Mouse (Mus musculus): ENCODE data around the gene Stambp.

The Stambp gene

GRCm38 (mm10) chr6:83568901-83569862 lies 3.3 kb downstream of the Stambp start:
- DNase-seq: no peak

- DNase-seq: no peak
Observed at GRCm38 (mm10) chr6:83555972-83556371, 16.6 kb downstream of the Stambp start.

- no peak for DNase-seq
Observed at GRCm38 (mm10) chr6:83548346-83548745, 24.2 kb downstream of the Stambp start.

- DNase-seq: no peak
Observed at GRCm38 (mm10) chr6:83545778-83546177, 26.8 kb downstream of the Stambp start.

- peak; percentile 45 for DNase-seq
Observed at GRCm38 (mm10) chr6:83541756-83542456, 30.6 kb downstream of the Stambp start.

GRCm38 (mm10) chr6:83540017-83540416 lies 32.5 kb downstream of the Stambp start:
- peak; percentile 21 for DNase-seq

- DNase-seq: no peak
Observed at GRCm38 (mm10) chr6:83536795-83537059, 35.8 kb downstream of the Stambp start.

GRCm38 (mm10) chr6:83536028-83536794 lies 36.3 kb downstream of the Stambp start, which contains the start of gene Actg2:
TSS of gene Actg2 (minus strand) at chr6:83536265.
- no peak for DNase-seq

- no peak for DNase-seq
Observed at GRCm38 (mm10) chr6:83532608-83533007, 39.9 kb downstream of the Stambp start.

- DNase-seq: no peak
Observed at GRCm38 (mm10) chr6:83523194-83523593, 49.3 kb downstream of the Stambp start.

- DNase-seq: no peak
Observed at GRCm38 (mm10) chr6:83521784-83522183, 50.7 kb downstream of the Stambp start.

- no peak for DNase-seq
Observed at GRCm38 (mm10) chr6:83518637-83519036, 53.9 kb downstream of the Stambp start.

GRCm38 (mm10) chr6:83515172-83515571 lies 57.4 kb downstream of the Stambp start:
- no peak for DNase-seq

- peak; percentile 81 for DNase-seq
Observed at GRCm38 (mm10) chr6:83512495-83512894, 60.0 kb downstream of the Stambp start.

GRCm38 (mm10) chr6:83510210-83510609 lies 62.3 kb downstream of the Stambp start:
- no peak for DNase-seq

GRCm38 (mm10) chr6:83509442-83509841 lies 63.1 kb downstream of the Stambp start:
- DNase-seq: no peak

- no peak for DNase-seq
Observed at GRCm38 (mm10) chr6:83507168-83507546, 65.4 kb downstream of the Stambp start.

GRCm38 (mm10) chr6:83506258-83507167 lies 66.0 kb downstream of the Stambp start, which contains the start of gene Dguok:
TSS of gene Dguok (minus strand) at chr6:83506969.
- DNase-seq: peak; percentile 97

GRCm38 (mm10) chr6:83505554-83505953 lies 67.0 kb downstream of the Stambp start:
- DNase-seq: no peak

- no peak for DNase-seq
Observed at GRCm38 (mm10) chr6:83503361-83503760, 69.2 kb downstream of the Stambp start.

GRCm38 (mm10) chr6:83502656-83503055 lies 69.9 kb downstream of the Stambp start:
- no peak for DNase-seq
